Mouse (Mus musculus) heart, embryonic 13.5 days (tissue): Measurements from ENCODE around the gene Brat1. TPM values are rescaled to one million over a fixed set of nuclear protein-coding genes. Genes with fewer than 3 reads are reported as not detected.

Experiments
- ATAC-seq: fragments of 200-750 bp; cut with Nextera tagmentation; 2 replicates; pipeline ENCODE4 v1.8.0; 2017; ENCODE audit warnings: moderate TSS enrichment; ENCODE audit not compliant: insufficient number of reproducible peaks, low FRiP score, low TSS enrichment; ENCODE audit errors: extremely low read depth
- H3K27ac ChIP-seq: fragments of 300-500 bp; sonication (generic); replicated peaks from 2 replicates; pipeline ENCODE4 v1.5.1; 2015; ENCODE audit warnings: moderate library complexity, mild to moderate bottlenecking, inconsistent platforms
- H3K27me3 ChIP-seq: fragments of 300-500 bp; sonication (generic); replicated peaks from 2 replicates; pipeline ENCODE4 v1.6.1; 2015; ENCODE audit warnings: mild to moderate bottlenecking, inconsistent platforms
- H3K36me3 ChIP-seq: fragments of 300-500 bp; sonication (generic); 2 replicates; pipeline ENCODE4 v1.6.1; 2015; ENCODE audit warnings: mild to moderate bottlenecking, inconsistent platforms
- H3K4me1 ChIP-seq: fragments of 300-500 bp; sonication (generic); 2 replicates; pipeline ENCODE4 v1.6.1; 2015; ENCODE audit warnings: inconsistent platforms
- H3K4me2 ChIP-seq: fragments of 300-500 bp; sonication (generic); 2 replicates; pipeline ENCODE4 v1.6.1; 2015; ENCODE audit warnings: inconsistent platforms, mild to moderate bottlenecking, moderate library complexity
- H3K4me3 ChIP-seq: fragments of 300-500 bp; sonication (generic); 2 replicates; pipeline ENCODE4 v1.5.1; 2015; ENCODE audit warnings: moderate library complexity, mild to moderate bottlenecking, inconsistent platforms
- H3K9ac ChIP-seq: fragments of 300-500 bp; sonication (generic); 2 replicates; pipeline ENCODE4 v1.6.1; 2015; ENCODE audit warnings: inconsistent platforms, mild to moderate bottlenecking, moderate library complexity
- H3K9me3 ChIP-seq: fragments of 300-500 bp; sonication (generic); 2 replicates; pipeline ENCODE4 v1.6.1; 2016; ENCODE audit warnings: inconsistent platforms
- WGBS: fragments of 180-500 bp; shearing (Covaris S2); methylation state at CpG from one replicate; pipeline ENCODE4 v1.1.7; 2015; ENCODE audit warnings: mixed read lengths; 5-methylcytosine and 5-hydroxymethylcytosine counted together
- polyA plus RNA-seq: library from polyadenylated mRNA; unstranded; fragments of >200 nt; fragmentation: Nextera tagmentation; extraction: Ambion mirVana; gene quantifications from 2 replicates; pipeline ENCODE4 v1.2.1, GENCODE M21; 2015

Gene Brat1
- polyA plus RNA-seq, 1 experiment from 2014 or later, result 13.9 TPM

DNA sequence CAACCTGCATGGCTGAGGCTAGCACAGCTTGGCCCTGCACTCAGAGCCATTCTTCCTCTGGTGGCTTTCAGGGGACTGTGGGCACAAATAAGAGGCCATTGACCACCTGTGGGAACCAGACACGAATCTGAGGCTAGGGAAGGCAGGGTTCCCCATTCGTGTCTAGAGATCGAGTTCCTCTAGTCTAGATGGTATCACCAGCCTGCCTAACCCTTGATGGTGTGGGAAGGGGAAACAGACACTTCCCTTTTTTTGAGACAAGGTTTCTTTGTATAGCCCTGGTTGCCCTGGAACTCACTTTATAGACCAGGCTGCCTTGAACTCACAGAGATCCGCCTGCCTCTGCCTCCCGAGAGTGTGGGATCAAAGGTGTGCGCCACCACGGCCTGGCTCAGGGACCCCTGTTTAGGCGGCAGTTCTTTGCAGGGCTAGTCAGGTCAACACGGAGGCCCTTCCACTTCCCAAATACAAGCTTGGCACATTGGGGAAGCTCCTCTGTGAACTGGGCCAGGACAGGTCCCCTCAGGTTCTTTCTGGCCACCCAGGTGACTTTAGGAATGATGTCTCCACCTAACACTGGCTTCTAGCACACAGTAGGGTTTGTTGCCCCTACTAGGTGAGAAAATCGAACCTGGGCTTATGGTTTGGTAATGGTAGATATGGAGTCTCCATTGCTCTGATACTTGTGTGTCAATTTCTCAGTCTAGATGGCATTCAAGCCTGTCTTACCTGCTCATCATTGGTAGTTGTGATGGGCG lies 26.4 kb downstream of the Brat1 start:
- WGBS, result 76% methylated on average over 11 of the region's 11 CpGs
- Histone ChIP-seq H3K4me1 (peaks cover 10% of the 10 kb centered on the region), H3K4me3 (no peak overlapping the region), H3K9me3 (no peaks in the 10 kb centered on the region), H3K4me2 (no peak overlapping the region), H3K36me3 (no peaks in the 10 kb centered on the region), H3K27me3 (peaks cover 25% of the 10 kb centered on the region), H3K9ac (no peak overlapping the region), H3K27ac (no peak overlapping the region)
- no peak for ATAC-seq

DNA sequence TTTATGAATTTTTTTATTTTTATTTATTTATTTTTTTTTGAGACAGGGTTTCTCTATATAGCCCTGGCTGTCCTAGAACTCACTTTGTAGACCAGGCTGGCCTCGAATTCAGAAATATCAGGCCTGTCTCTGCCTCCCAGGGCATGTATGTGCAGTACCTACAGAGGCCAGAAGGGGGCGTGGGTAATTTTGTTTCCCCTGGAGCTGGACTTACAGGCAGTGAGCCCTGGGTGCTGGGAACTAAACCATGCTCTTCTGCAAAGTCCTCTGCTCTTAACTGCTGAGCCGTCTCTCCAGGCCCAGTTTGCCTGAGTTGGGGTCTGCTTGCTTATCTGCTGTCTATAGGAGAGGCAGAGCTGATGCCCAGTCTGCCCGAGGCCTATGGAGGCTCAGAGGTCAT lies 27.4 kb downstream of the Brat1 start:
- 52% methylated on average over 4 of the region's 4 CpGs for WGBS
- ATAC-seq, result no peak

DNA sequence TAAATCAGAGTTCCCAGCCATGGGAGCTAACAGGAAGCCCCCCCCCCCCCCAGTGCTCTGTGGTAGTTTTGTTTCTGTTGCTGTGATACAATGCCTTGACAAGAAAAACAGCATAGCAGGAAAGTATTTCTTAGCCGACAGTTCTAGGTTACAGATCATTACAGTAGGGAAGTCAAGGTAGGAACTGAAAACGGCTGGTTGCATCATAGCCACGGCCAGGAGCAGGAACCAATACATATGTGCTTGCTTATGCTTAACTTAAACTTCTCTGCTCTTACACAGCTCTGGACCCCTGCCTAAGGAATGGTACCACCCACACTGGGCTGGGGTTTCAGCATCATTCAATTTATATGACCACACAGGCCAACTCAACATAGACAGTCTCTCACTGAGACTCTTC lies 28.5 kb downstream of the Brat1 start:
- ATAC-seq, result no peak
- H3K27me3 ChIP-seq, result peaks cover 38% of the 10 kb centered on the region
- WGBS, result 60% methylated on average over 3 of the region's 3 CpGs
- H3K36me3 ChIP-seq, result no peaks in the 10 kb centered on the region
- H3K9me3 ChIP-seq, result no peaks in the 10 kb centered on the region
- no peak overlapping the region for H3K9ac ChIP-seq
- no peak overlapping the region for H3K4me2 ChIP-seq
- peaks cover 10% of the 10 kb centered on the region for H3K4me1 ChIP-seq
- no peak overlapping the region for H3K4me3 ChIP-seq
- H3K27ac ChIP-seq, result no peak overlapping the region

More for the DNA sequence above, 27.4 kb downstream of the Brat1 start:
- no peak overlapping the region for H3K4me2 ChIP-seq
- H3K9ac ChIP-seq, result no peak overlapping the region
- peaks cover 10% of the 10 kb centered on the region for H3K4me1 ChIP-seq
- H3K27ac ChIP-seq, result no peak overlapping the region
- H3K4me3 ChIP-seq, result no peak overlapping the region
- no peaks in the 10 kb centered on the region for H3K36me3 ChIP-seq
- H3K27me3 ChIP-seq, result peaks cover 34% of the 10 kb centered on the region
- H3K9me3 ChIP-seq, result no peaks in the 10 kb centered on the region

DNA sequence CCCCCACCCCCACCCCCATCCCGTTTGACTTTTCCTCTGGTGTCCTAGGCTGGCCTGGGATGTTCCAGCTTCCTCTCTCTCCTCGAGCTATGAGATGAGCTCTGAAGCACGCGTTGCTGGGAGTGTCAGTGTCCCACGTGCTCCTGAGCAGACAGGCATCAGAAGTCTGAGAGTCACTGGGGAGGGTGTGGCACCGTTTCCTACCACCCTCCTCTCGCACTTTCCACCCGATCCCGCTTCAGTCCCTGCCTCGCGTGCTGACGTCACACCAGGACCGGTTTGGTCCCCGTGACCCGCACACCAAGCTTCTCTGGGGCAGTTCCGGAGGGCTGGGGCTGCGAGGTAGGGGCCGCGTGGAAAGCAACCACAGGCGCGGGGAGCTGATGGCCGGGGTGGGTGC lies 30.5 kb downstream of the Brat1 start:
- peak overlapping the region; percentile 71 for H3K4me2 ChIP-seq
- H3K9me3 ChIP-seq, result no peaks in the 10 kb centered on the region
- peak overlapping the region; percentile 44 for H3K4me3 ChIP-seq
- no peak for ATAC-seq
- under 1% methylated on average over 22 of the region's 22 CpGs for WGBS
- no peaks in the 10 kb centered on the region for H3K36me3 ChIP-seq
- H3K4me1 ChIP-seq, result peaks cover 10% of the 10 kb centered on the region
- H3K9ac ChIP-seq, result peak overlapping the region; percentile 69
- peaks cover 38% of the 10 kb centered on the region for H3K27me3 ChIP-seq
- H3K27ac ChIP-seq, result no peak overlapping the region

DNA sequence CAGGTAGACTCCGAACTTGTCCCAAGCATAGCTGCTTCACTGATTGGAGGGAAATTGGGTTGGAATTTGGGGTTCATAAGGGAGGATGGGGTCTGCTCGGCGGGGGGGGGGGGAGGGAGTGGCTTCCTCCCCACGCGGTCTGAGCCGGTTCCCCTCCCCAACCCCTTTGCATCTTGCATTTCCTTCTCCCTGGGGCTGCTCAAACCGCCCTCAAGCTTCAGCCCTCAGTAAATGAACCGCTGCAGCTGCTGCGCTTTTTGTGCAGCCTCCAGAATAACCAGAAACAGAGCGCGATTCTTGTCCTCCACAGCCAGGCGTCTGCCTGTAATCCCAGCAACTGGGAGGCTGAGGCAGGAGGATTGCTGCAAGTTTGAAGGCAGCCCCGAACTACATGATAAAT lies 31.4 kb downstream of the Brat1 start:
- H3K4me2 ChIP-seq, result peak overlapping the region; percentile 71
- H3K4me3 ChIP-seq, result peak overlapping the region; percentile 44
- H3K27me3 ChIP-seq, result peaks cover 38% of the 10 kb centered on the region
- peaks cover 10% of the 10 kb centered on the region for H3K4me1 ChIP-seq
- H3K36me3 ChIP-seq, result no peaks in the 10 kb centered on the region
- 15% methylated on average over 13 of the region's 13 CpGs for WGBS
- H3K9me3 ChIP-seq, result no peaks in the 10 kb centered on the region
- ATAC-seq, result no peak
- H3K9ac ChIP-seq, result no peak overlapping the region
- no peak overlapping the region for H3K27ac ChIP-seq

DNA sequence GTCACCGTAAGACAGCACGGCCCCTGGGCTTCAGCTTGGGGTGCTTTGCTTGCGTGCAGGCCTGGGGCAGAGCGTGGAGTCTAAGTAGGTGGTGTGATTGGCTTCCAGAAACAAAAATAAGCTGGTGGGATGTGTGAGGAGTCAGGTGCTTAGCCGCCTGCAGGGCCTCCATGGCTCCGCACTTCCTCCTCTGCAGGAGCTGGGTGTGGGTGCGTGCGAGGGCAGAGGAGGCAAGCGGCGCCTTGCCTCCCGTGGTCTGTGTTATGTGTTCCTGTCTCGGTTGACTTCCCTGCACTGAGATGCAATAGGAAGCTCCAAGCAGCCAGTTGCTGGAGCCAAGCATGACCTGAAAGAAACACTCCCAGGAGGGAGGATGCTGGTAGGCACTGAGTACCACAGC lies 35.0 kb downstream of the Brat1 start:
- ATAC-seq, result no peak
- no peak overlapping the region for H3K4me3 ChIP-seq
- H3K4me1 ChIP-seq, result peaks cover 10% of the 10 kb centered on the region
- no peaks in the 10 kb centered on the region for H3K9me3 ChIP-seq
- peaks cover 31% of the 10 kb centered on the region for H3K27me3 ChIP-seq
- H3K36me3 ChIP-seq, result no peaks in the 10 kb centered on the region
- WGBS, result 67% methylated on average over 12 of the region's 12 CpGs
- no peak overlapping the region for H3K9ac ChIP-seq
- no peak overlapping the region for H3K27ac ChIP-seq
- H3K4me2 ChIP-seq, result no peak overlapping the region

DNA sequence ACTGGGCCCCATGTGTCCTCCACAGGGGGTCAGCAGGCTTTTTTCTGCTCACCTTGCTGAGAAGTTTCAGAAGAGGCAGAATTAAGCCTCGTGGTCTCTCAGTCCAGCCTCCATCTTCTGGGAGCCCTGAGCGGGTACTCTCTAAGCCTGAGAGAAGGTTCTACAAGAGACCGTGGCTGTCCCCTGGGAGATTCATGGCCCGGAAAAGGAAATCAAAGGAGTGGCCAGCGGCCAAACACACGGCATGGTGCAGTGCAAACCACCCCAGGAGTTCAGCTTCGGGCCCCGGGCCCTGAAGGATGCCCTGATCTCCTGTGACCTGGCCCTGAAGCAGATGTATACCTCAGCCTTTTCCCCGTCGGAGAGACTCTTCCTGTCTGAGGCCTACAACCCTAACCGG lies 36.2 kb downstream of the Brat1 start:
- 59% methylated on average over 11 of the region's 11 CpGs for WGBS
- Histone ChIP-seq H3K4me1 (no peaks in the 10 kb centered on the region; the same call in 1 of the 2 replicates), H3K27me3 (peaks cover 19% of the 10 kb centered on the region), H3K4me2 (no peak overlapping the region), H3K36me3 (no peaks in the 10 kb centered on the region), H3K9me3 (no peaks in the 10 kb centered on the region), H3K27ac (no peak overlapping the region), H3K9ac (no peak overlapping the region), H3K4me3 (no peak overlapping the region)
- ATAC-seq, result no peak

DNA sequence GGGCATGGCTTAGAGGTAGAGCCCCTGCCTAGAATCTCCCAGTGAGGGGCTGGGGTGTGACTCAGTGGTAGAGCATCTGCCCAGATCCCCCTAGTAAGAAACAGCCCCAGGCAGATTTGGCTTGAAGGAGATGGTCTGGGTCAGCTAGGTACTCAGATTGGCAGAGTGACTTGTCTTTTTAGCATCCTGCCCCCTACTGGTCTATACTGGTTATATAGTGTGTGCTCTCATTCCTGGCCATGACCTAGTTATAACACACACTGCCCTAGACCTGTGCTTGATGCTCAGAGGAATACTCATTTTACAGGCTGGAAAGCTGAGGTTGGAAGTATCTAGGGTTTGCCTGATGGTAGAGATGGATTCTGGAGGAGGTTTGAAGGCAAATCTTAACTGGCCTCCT lies 37.1 kb downstream of the Brat1 start:
- Histone ChIP-seq H3K4me3 (no peak overlapping the region), H3K27me3 (peaks cover 10% of the 10 kb centered on the region), H3K27ac (no peak overlapping the region), H3K9me3 (no peaks in the 10 kb centered on the region), H3K9ac (no peak overlapping the region), H3K4me1 (no peaks in the 10 kb centered on the region), H3K36me3 (no peaks in the 10 kb centered on the region), H3K4me2 (no peak overlapping the region)
- ATAC-seq, result no peak

DNA sequence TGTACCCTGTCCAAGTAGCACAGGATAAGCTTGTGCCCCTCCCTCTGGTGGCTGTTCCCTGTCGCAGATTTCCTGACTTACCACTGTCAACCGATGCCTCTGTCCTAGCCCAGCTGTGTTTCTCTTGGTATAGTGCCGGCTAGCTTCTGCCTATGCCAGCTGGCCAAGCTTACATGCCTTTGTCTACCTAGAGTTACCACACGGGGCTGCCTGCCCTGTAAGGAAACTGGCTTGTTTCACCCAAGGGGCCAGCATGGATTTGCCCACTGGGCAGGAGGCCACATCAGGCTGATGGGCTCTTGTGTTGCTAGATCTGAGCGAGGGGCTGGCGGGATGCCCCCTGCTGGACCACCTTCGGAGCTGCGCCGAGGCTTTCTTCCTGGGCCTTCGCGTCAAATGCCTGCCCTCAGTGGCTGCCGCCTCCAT lies 38.9 kb downstream of the Brat1 start:
- H3K4me2 ChIP-seq, result no peak overlapping the region
- no peaks in the 10 kb centered on the region for H3K4me1 ChIP-seq
- no peak overlapping the region for H3K4me3 ChIP-seq
- H3K27me3 ChIP-seq, result peaks cover 4% of the 10 kb centered on the region; the same call in 1 of the 2 replicates
- no peak overlapping the region for H3K9ac ChIP-seq
- H3K9me3 ChIP-seq, result no peaks in the 10 kb centered on the region
- no peak for ATAC-seq
- no peak overlapping the region for H3K27ac ChIP-seq
- WGBS, result 31% methylated on average over 12 of the region's 12 CpGs
- H3K36me3 ChIP-seq, result no peaks in the 10 kb centered on the region

DNA sequence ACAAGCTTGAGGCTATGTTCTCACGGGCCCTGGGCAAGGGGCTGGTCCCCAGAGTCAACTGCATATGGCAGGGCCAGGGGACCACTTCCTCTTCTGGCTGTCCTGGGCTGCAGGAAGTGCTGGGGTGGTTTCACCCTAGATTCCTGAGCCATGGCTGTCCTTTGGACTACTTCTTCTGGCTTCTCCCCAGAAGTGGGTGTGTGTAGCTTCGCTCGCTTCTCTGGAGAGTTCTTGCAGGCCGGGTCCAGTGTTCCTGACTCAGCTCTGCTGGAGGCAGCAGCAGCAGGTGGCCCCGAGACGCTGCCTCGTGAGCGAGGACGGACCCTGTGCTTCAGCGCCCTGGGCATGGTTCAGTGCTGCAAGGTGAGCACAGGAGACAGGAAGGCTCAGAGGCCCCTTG lies 43.6 kb downstream of the Brat1 start:
- Histone ChIP-seq H3K4me1 (peaks cover 10% of the 10 kb centered on the region), H3K27me3 (0 out of 2 replicates have a peak, but pooled peaks cover 2% of the 10 kb centered on the region), H3K4me3 (no peak overlapping the region), H3K36me3 (peaks cover 6% of the 10 kb centered on the region; the same call in 1 of the 2 replicates), H3K9me3 (peaks cover 4% of the 10 kb centered on the region; the same call in 1 of the 2 replicates), H3K9ac (no peak overlapping the region), H3K4me2 (no peak overlapping the region), H3K27ac (no peak overlapping the region)
- WGBS, result 81% methylated on average over 10 of the region's 10 CpGs
- ATAC-seq, result no peak

DNA sequence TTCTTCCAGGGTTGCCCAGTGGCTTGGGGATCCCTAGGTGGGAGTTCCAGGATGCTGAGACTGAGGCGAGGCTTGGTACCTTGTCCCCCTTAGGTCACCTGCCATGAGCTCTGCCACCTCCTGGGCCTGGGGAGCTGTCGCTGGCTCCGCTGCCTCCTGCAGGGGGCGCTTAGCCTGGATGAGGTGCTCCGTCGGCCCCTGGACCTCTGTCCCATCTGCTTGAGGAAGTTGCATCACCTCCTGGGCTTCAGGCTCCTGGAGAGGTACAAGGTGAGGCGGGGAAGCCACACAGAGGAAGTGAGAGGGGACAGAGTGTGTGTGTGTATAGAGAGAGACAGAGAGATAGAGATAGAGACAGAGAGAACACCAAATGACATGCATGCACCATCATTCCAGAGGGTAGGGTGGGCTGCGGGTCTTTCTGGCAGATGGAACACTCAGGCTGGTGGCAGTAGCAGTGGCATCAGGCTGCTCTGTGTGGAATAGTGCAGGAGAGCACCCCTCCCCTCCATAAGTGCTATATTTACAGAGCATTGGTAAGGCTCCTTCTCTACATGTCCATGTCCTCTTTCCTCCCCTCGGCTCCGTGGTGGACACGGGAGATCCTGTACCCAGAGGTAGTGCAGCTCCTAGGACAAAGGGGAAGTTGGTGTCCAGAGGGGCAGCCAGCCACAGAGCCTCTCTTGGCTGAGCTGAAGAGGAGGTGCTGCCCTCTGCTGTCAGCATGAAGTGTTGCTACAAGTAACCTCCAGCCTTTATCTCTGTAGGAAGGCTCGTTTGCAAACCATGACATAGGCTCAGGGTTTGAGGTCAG lies 44.5 kb downstream of the Brat1 start:
- 11% methylated on average over 12 of the region's 12 CpGs for WGBS
- peaks cover 6% of the 10 kb centered on the region; the same call in 1 of the 2 replicates for H3K36me3 ChIP-seq
- peak overlapping the region; percentile 75 for H3K9ac ChIP-seq
- no peaks in the 10 kb centered on the region for H3K27me3 ChIP-seq
- peak overlapping the region; percentile 42 for H3K4me3 ChIP-seq
- peak; percentile 28; the same call in 1 of the 2 replicates for ATAC-seq
- H3K9me3 ChIP-seq, result peaks cover 4% of the 10 kb centered on the region; the same call in 1 of the 2 replicates
- H3K4me1 ChIP-seq, result peaks cover 10% of the 10 kb centered on the region
- H3K27ac ChIP-seq, result no peak overlapping the region; the same call in 1 of the 2 replicates
- H3K4me2 ChIP-seq, result peak overlapping the region; percentile 64
